Mouse (Mus musculus) stomach, embryonic 14.5 days (tissue): ENCODE results near the gene Pold1. TPM values are rescaled to one million over a fixed set of nuclear protein-coding genes. Genes with fewer than 3 reads are reported as not detected.

Experiments
- microRNA-seq: library from miRNA; unstranded; fragments of <30 nt; microRNA quantifications from one replicate; pipeline ENCODE4, GENCODE M21; 2016
- polyA plus RNA-seq: library from polyadenylated mRNA; unstranded; fragments of >200 nt; fragmentation: Nextera tagmentation; extraction: Ambion mirVana; gene quantifications from 2 replicates; pipeline ENCODE4 v1.2.1, GENCODE M21; 2014

Pold1 gene
- polyA plus RNA-seq, 1 experiment from 2014 or later, result 54.3 TPM

Small RNA genes within 50 kb of the gene (microRNA-seq; reads per million reads assigned to microRNA genes)
- gene Mir7053, result not detected

Other genes with a start within 250 kb of the Pold1 start
- 4.2 and 4.9 TPM in 2 replicates for gene Clec11a, start 241.9 kb downstream of the Pold1 start, polyA plus RNA-seq
- 4.2 and 4.5 TPM in 2 replicates for gene Shank1, start 238.6 kb downstream of the Pold1 start, polyA plus RNA-seq
- 1.6 and 2.0 TPM in 2 replicates for gene Syt3, start 164.7 kb downstream of the Pold1 start, polyA plus RNA-seq
- 1.2 and 1.3 TPM in 2 replicates for gene 1700008O03Rik, start 163.0 kb downstream of the Pold1 start, polyA plus RNA-seq
- gene Lrrc4b, start 119.8 kb downstream of the Pold1 start, polyA plus RNA-seq, result 1.2 and 2.1 TPM in 2 replicates
- gene Aspdh, start 83.5 kb downstream of the Pold1 start, polyA plus RNA-seq, result 0.52 and 1.1 TPM in 2 replicates
- 76.7 and 82.1 TPM in 2 replicates for gene Josd2, start 80.9 kb downstream of the Pold1 start, polyA plus RNA-seq
- 113 and 116 TPM in 2 replicates for gene Emc10, start 52.3 kb downstream of the Pold1 start, polyA plus RNA-seq
- 11.6 and 17.9 TPM in 2 replicates for gene Fam71e1, start 52.3 kb downstream of the Pold1 start, polyA plus RNA-seq
- gene Mybpc2, start 24.2 kb downstream of the Pold1 start, polyA plus RNA-seq, result 0.39 and 0.43 TPM in 2 replicates
- gene Spib, start 16.8 kb downstream of the Pold1 start, polyA plus RNA-seq, result not detected in 2 replicates
- gene Nr1h2, start 5.1 kb upstream of the Pold1 start, polyA plus RNA-seq, result 63.2 and 66.7 TPM in 2 replicates
- 1.6 and 2.8 TPM in 2 replicates for gene Napsa, start 23.5 kb upstream of the Pold1 start, polyA plus RNA-seq
- 0.39 and 0.57 TPM in 2 replicates for gene Kcnc3, start 41.8 kb upstream of the Pold1 start, polyA plus RNA-seq
- 14.0 and 15.8 TPM in 2 replicates for gene Myh14, start 122.0 kb upstream of the Pold1 start, polyA plus RNA-seq
- gene Izumo2, start 159.9 kb upstream of the Pold1 start, polyA plus RNA-seq, result not detected in 2 replicates
- 32.9 and 34.7 TPM in 2 replicates for gene Vrk3, start 199.6 kb upstream of the Pold1 start, polyA plus RNA-seq
- 1.9 and 3.0 TPM in 2 replicates for gene Zfp473, start 202.2 kb upstream of the Pold1 start, polyA plus RNA-seq